Mouse (Mus musculus) MEL (cell line): Measurements from ENCODE around the gene Spata6.

Experiments used
- CTCF ChIP-seq, 3 experiments: IDR thresholded peaks in 2 of 3; conservative IDR thresholded peaks in 1 of 3; 2 replicates each; pipeline ENCODE4 v1.5.1; 2011 to 2012; ENCODE audit warnings: low read length in 3 of 3, low read depth in 2 of 3, mild to moderate bottlenecking in 2 of 3, improper control_type of control experiment in 1 of 3, inconsistent platforms in 1 of 3, mixed read lengths in 1 of 3, moderate library complexity in 1 of 3; ENCODE audit not compliant: control insufficient read depth in 1 of 3, insufficient read depth in 1 of 3, poor library complexity in 1 of 3, severe bottlenecking in 1 of 3
- USF1 ChIP-seq: IDR thresholded peaks from 2 replicates; pipeline ENCODE4 v1.6.1; 2014; ENCODE audit warnings: low read depth, mild to moderate bottlenecking, inconsistent platforms, low read length, improper control_type of control experiment, moderate library complexity
- ZC3H11A ChIP-seq: IDR thresholded peaks from 2 replicates; pipeline ENCODE4 v1.6.1; 2012; ENCODE audit warnings: low read depth, mild to moderate bottlenecking, inconsistent platforms, low read length, improper control_type of control experiment

DNA sequence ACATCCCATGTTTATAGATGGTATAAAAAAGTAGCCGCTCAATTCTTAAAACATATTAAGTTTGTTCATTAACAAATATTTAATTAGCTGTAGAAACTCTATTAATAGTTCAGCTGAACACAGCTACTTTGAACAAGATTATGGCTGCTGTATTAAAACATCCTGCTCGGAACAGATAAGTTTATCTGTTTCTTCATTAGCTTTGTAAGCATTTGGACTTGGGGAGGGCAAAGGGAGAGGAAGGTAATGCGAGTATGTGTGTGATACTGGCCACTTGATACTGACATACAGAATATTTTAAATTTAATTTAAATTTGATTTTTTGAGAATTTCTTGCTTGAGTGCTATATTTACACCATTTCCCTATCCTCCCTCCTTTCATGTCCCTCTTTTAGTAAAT, 80.1 kb downstream of the Spata6 start:
- no peak for TF ChIP-seq CTCF (IDR thresholded peaks at IDR 0.05 in 2 of 3, conservative IDR thresholded peaks at IDR 0.05 in 1 of 3; ENCODE audit: control insufficient read depth in 1 of 3, insufficient read depth in 1 of 3, low read depth in 2 of 3, low read length in 3 of 3, poor library complexity in 1 of 3, severe bottlenecking in 1 of 3)
- no peak for TF ChIP-seq ZC3H11A
- TF ChIP-seq USF1: no peak
